Mouse (Mus musculus): ENCODE measurements at regions not wholly inside any gene's neighbourhood (a gene's known extent, or its start where the extent isn't known, plus 50 kb on each side); places are given as distances from the start of the nearest gene placed in this dataset.

- no peak overlapping the region for H3K9ac ChIP-seq (ENCODE audit: low read depth, low read length)
- no peak overlapping the region for H3K27ac ChIP-seq (ENCODE audit: low read depth, low read length)
- no peaks in the 10 kb centered on the region for H3K9me3 ChIP-seq (ENCODE audit: control insufficient read depth, low read length)
- H3K4me3 ChIP-seq (ENCODE audit: low read length) = no peak overlapping the region
- H3K4me2 ChIP-seq (replicated peaks; ENCODE audit: low read depth, low read length) = no peak overlapping the region
- 80% methylated on average over 4 of the region's 4 CpGs for WGBS
- ATAC-seq (ENCODE audit: low FRiP score, low TSS enrichment) = no peak
- H3K27me3 ChIP-seq (ENCODE audit: control insufficient read depth, insufficient read depth, low read length) = no peaks in the 10 kb centered on the region
- H3K36me3 ChIP-seq (ENCODE audit: control insufficient read depth, insufficient read depth, low read length) = no peaks in the 10 kb centered on the region
- H3K4me1 ChIP-seq (ENCODE audit: control insufficient read depth, insufficient read depth, low read length) = no peaks in the 10 kb centered on the region
Observed at GRCm38 (mm10) chr17:4721061-4721460, 273.1 kb upstream of the Arid1b start.

- no peak for ATAC-seq (ENCODE audit: low FRiP score, low TSS enrichment)
- Histone ChIP-seq H3K4me2 (replicated peaks; ENCODE audit: low read depth, low read length) (no peak overlapping the region), H3K4me3 (ENCODE audit: low read length) (no peak overlapping the region), H3K4me1 (ENCODE audit: control insufficient read depth, insufficient read depth, low read length) (no peaks in the 10 kb centered on the region), H3K27me3 (ENCODE audit: control insufficient read depth, insufficient read depth, low read length) (no peaks in the 10 kb centered on the region), H3K9me3 (ENCODE audit: control insufficient read depth, low read length) (no peaks in the 10 kb centered on the region), H3K36me3 (ENCODE audit: control insufficient read depth, insufficient read depth, low read length) (no peaks in the 10 kb centered on the region), H3K9ac (ENCODE audit: low read depth, low read length) (no peak overlapping the region), H3K27ac (ENCODE audit: low read depth, low read length) (no peak overlapping the region)
- WGBS = 90% methylated on average over 3 of the region's 3 CpGs
Observed at GRCm38 (mm10) chr17:4724031-4724430, 270.1 kb upstream of the Arid1b start.

GRCm38 (mm10) chr17:4726331-4726741 is 267.8 kb upstream of the Arid1b start:
- ATAC-seq (ENCODE audit: low FRiP score, low TSS enrichment) = no peak
- no peak overlapping the region for H3K4me2 ChIP-seq (replicated peaks; ENCODE audit: low read depth, low read length)
- H3K4me1 ChIP-seq (ENCODE audit: control insufficient read depth, insufficient read depth, low read length) = no peaks in the 10 kb centered on the region
- H3K36me3 ChIP-seq (ENCODE audit: control insufficient read depth, insufficient read depth, low read length) = no peaks in the 10 kb centered on the region
- no peak overlapping the region for H3K9ac ChIP-seq (ENCODE audit: low read depth, low read length)
- no peak overlapping the region for H3K27ac ChIP-seq (ENCODE audit: low read depth, low read length)
- H3K4me3 ChIP-seq (ENCODE audit: low read length) = no peak overlapping the region
- no peaks in the 10 kb centered on the region for H3K27me3 ChIP-seq (ENCODE audit: control insufficient read depth, insufficient read depth, low read length)
- 56% methylated on average over 12 of the region's 12 CpGs for WGBS
- no peaks in the 10 kb centered on the region for H3K9me3 ChIP-seq (ENCODE audit: control insufficient read depth, low read length)

- no peak overlapping the region for H3K4me2 ChIP-seq (replicated peaks; ENCODE audit: low read depth, low read length)
- ATAC-seq (ENCODE audit: low FRiP score, low TSS enrichment) = peak; percentile 75; the same call in 1 of the 2 replicates
- H3K27ac ChIP-seq (ENCODE audit: low read depth, low read length) = no peak overlapping the region
- no peak overlapping the region for H3K9ac ChIP-seq (ENCODE audit: low read depth, low read length)
- no peak overlapping the region for H3K4me3 ChIP-seq (ENCODE audit: low read length)
- no peaks in the 10 kb centered on the region for H3K36me3 ChIP-seq (ENCODE audit: control insufficient read depth, insufficient read depth, low read length)
- WGBS = 19% methylated on average over 5 of the region's 5 CpGs
- H3K27me3 ChIP-seq (ENCODE audit: control insufficient read depth, insufficient read depth, low read length) = no peaks in the 10 kb centered on the region
- no peaks in the 10 kb centered on the region for H3K9me3 ChIP-seq (ENCODE audit: control insufficient read depth, low read length)
- H3K4me1 ChIP-seq (ENCODE audit: control insufficient read depth, insufficient read depth, low read length) = peaks cover 11% of the 10 kb centered on the region; the same call in 1 of the 2 replicates
Observed at GRCm38 (mm10) chr17:4734412-4734881, 259.7 kb upstream of the Arid1b start.

DNA sequence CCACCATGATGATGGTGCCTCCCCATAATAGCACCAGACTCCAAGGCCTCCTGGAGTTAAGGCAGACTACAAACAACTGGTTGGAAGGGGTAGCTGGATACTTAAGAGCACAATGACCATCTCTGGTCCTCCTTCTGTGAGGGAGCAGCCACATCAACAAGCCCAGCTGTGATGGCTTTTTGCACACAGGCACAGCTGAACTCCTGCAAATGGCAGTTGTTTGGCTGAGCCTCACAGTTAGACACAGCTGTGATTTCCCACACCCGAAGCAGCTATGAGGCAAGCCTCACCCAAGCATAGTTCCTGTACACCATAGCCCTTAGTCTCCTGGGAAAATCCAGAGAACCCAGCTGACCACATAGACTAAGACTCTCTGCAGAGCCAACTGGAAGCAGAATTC is 258.9 kb upstream of the Arid1b start:
- peak overlapping the region; percentile 56 for H3K27ac ChIP-seq (ENCODE audit: low read depth, low read length)

DNA sequence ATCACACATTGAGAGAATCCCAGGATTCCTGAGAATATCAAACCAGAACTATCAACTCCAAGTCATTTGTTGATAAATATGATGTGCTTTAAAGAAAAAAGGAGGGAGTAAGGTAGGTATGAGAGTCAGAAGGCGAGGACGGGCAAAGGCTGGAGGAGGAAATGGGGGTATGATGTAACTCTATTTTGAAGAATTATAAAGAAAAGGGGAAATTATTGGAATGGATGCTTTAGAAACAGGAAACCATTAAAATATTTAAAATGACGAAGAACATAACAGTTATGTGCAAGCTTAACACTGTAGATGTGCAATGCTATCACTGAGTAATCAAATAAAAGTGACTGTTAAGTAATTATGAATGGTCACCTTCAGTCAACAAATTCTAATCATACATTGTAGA is 257.4 kb upstream of the Arid1b start:
- Histone ChIP-seq H3K9me3 (ENCODE audit: control insufficient read depth, low read length) (no peaks in the 10 kb centered on the region), H3K9ac (ENCODE audit: low read depth, low read length) (no peak overlapping the region), H3K27ac (ENCODE audit: low read depth, low read length) (no peak overlapping the region), H3K4me3 (ENCODE audit: low read length) (no peak overlapping the region), H3K27me3 (ENCODE audit: control insufficient read depth, insufficient read depth, low read length) (no peaks in the 10 kb centered on the region), H3K4me2 (replicated peaks; ENCODE audit: low read depth, low read length) (no peak overlapping the region), H3K36me3 (ENCODE audit: control insufficient read depth, insufficient read depth, low read length) (no peaks in the 10 kb centered on the region), H3K4me1 (ENCODE audit: control insufficient read depth, insufficient read depth, low read length) (peaks cover 11% of the 10 kb centered on the region; the same call in 1 of the 2 replicates)
- no peak for ATAC-seq (ENCODE audit: low FRiP score, low TSS enrichment)
- 92% methylated on average over 3 of the region's 3 CpGs for WGBS

More for the DNA sequence above, 258.9 kb upstream of the Arid1b start:
- Histone ChIP-seq H3K9me3 (ENCODE audit: control insufficient read depth, low read length) (no peaks in the 10 kb centered on the region), H3K4me1 (ENCODE audit: control insufficient read depth, insufficient read depth, low read length) (peaks cover 11% of the 10 kb centered on the region; the same call in 1 of the 2 replicates), H3K36me3 (ENCODE audit: control insufficient read depth, insufficient read depth, low read length) (no peaks in the 10 kb centered on the region), H3K4me3 (ENCODE audit: low read length) (no peak overlapping the region), H3K27me3 (ENCODE audit: control insufficient read depth, insufficient read depth, low read length) (no peaks in the 10 kb centered on the region), H3K9ac (ENCODE audit: low read depth, low read length) (no peak overlapping the region), H3K4me2 (replicated peaks; ENCODE audit: low read depth, low read length) (no peak overlapping the region)
- ATAC-seq (ENCODE audit: low FRiP score, low TSS enrichment) = 0 out of 2 replicates have a peak, but pooled peaks have one; percentile 41
- 6% methylated on average over 1 of the region's 1 CpGs for WGBS

DNA sequence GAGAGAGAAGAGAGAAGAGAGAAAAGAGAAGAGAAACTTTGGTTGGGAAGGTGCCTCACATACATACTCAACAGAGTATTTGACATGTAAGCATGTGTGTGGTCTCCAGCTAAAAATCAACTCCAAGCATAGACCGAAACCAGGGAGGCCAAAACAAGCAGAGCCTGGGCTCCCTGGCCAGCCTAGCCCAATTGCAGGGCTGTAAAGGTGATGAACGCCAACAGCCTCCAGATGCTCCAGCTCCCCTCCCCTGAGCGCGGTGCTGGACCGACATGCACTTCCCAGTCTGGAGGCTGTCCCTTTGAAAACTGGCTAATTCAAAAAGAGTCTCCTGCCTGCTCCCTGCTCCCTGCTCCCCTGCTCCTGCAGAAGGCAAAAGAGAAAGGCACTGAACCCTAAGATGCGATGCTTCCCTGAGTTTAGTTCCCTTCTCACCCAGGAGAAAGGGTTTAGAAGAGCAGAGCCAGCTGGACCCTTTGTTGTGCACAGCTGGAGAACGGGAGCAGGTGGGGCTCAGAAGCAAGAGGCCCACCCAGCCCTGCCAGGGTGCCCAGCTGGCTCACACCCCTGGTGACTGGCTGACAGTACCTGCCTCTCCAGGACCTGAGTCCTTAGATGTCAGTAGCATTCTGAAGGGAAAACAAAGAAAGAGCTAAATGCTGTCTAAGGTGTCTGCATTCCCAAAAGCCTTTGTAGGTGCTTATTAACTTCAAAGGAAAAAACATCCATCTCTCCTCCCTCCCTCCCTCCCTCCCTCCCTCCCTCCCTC is 255.2 kb upstream of the Arid1b start:
- Histone ChIP-seq H3K27ac (ENCODE audit: low read depth, low read length) (no peak overlapping the region), H3K9me3 (ENCODE audit: control insufficient read depth, low read length) (no peaks in the 10 kb centered on the region), H3K9ac (ENCODE audit: low read depth, low read length) (no peak overlapping the region), H3K36me3 (ENCODE audit: control insufficient read depth, insufficient read depth, low read length) (no peaks in the 10 kb centered on the region), H3K27me3 (ENCODE audit: control insufficient read depth, insufficient read depth, low read length) (no peaks in the 10 kb centered on the region), H3K4me3 (ENCODE audit: low read length) (no peak overlapping the region), H3K4me1 (ENCODE audit: control insufficient read depth, insufficient read depth, low read length) (peaks cover 11% of the 10 kb centered on the region; the same call in 1 of the 2 replicates), H3K4me2 (replicated peaks; ENCODE audit: low read depth, low read length) (no peak overlapping the region)
- 11% methylated on average over 7 of the region's 7 CpGs for WGBS
- ATAC-seq (ENCODE audit: low FRiP score, low TSS enrichment) = no peak

DNA sequence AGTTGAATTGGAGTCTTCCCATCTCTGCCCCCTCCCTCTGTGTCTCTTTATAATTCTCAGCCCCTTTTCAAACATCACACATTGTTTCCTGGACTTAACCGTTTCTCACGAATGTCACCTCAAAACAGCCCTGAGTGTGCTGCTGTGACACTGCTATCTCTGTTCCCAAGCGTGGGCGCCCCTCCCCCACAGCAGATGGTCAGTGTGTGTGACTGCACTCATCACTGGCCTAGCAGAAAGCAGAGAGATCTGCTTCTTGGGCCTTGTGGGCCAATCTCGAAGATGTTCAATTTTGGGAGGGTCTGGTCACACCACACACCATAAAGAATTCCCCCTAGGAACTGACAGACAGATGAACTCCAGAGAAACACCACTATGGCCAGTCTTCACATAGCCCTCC is 253.3 kb upstream of the Arid1b start:
- 30% methylated on average over 5 of the region's 5 CpGs for WGBS

GRCm38 (mm10) chr17:4742314-4742713 is 251.8 kb upstream of the Arid1b start:
- H3K9me3 ChIP-seq (ENCODE audit: control insufficient read depth, low read length) = no peaks in the 10 kb centered on the region
- H3K27me3 ChIP-seq (ENCODE audit: control insufficient read depth, insufficient read depth, low read length) = no peaks in the 10 kb centered on the region
- ATAC-seq (ENCODE audit: low FRiP score, low TSS enrichment) = no peak
- no peak overlapping the region for H3K4me2 ChIP-seq (replicated peaks; ENCODE audit: low read depth, low read length)
- H3K4me1 ChIP-seq (ENCODE audit: control insufficient read depth, insufficient read depth, low read length) = peaks cover 6% of the 10 kb centered on the region; the same call in 1 of the 2 replicates
- H3K36me3 ChIP-seq (ENCODE audit: control insufficient read depth, insufficient read depth, low read length) = no peaks in the 10 kb centered on the region
- H3K9ac ChIP-seq (ENCODE audit: low read depth, low read length) = no peak overlapping the region
- no peak overlapping the region for H3K4me3 ChIP-seq (ENCODE audit: low read length)
- H3K27ac ChIP-seq (ENCODE audit: low read depth, low read length) = no peak overlapping the region
- 32% methylated on average over 1 of the region's 1 CpGs for WGBS

More for the DNA sequence above, 253.3 kb upstream of the Arid1b start:
- H3K4me2 ChIP-seq (replicated peaks; ENCODE audit: low read depth, low read length) = no peak overlapping the region
- peaks cover 6% of the 10 kb centered on the region; the same call in 1 of the 2 replicates for H3K4me1 ChIP-seq (ENCODE audit: control insufficient read depth, insufficient read depth, low read length)
- no peaks in the 10 kb centered on the region for H3K27me3 ChIP-seq (ENCODE audit: control insufficient read depth, insufficient read depth, low read length)
- H3K9ac ChIP-seq (ENCODE audit: low read depth, low read length) = no peak overlapping the region
- no peak for ATAC-seq (ENCODE audit: low FRiP score, low TSS enrichment)
- no peaks in the 10 kb centered on the region for H3K9me3 ChIP-seq (ENCODE audit: control insufficient read depth, low read length)
- H3K4me3 ChIP-seq (ENCODE audit: low read length) = no peak overlapping the region
- H3K27ac ChIP-seq (ENCODE audit: low read depth, low read length) = no peak overlapping the region
- H3K36me3 ChIP-seq (ENCODE audit: control insufficient read depth, insufficient read depth, low read length) = no peaks in the 10 kb centered on the region
